Mouse (Mus musculus) stomach, postnatal 0 days (tissue): ENCODE results near the gene Ak8.

Experiments
- CTCF ChIP-seq: IDR thresholded peaks from 2 replicates; pipeline ENCODE4 v1.5.1; 2016; ENCODE audit warnings: antibody characterized with exemption, low read depth, mild to moderate bottlenecking, moderate library complexity
- EP300 ChIP-seq: optimal IDR thresholded peaks from 2 replicates; pipeline ENCODE3; 2016; ENCODE audit warnings: antibody characterized with exemption

DNA sequence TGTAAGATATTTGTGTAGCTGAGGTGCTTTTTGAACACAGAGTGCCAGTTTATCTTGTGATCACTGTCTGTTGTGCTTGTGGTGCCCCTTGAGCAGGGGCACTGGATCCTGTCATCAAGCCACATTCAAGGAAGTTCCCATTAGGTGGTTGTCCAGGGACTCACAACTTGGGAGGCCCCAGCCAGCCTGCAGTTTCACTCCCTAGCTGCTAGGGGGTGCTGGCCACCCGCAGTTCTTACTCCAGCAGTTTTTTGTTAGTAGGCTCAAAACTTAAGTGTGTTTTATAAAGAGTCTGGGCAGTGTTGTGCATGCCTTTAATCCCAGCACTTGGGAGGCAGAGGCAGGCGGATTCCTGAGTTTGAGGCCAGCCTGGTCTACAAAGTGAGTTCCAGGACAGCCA lies 45.7 kb upstream of the Ak8 start:
- peak; percentile 71 for TF ChIP-seq CTCF
- no peak for TF ChIP-seq EP300
